Mouse (Mus musculus) ES-Bruce4 (cell line): ENCODE measurements around the gene Lgals2.

Experiments
- CTCF ChIP-seq: IDR thresholded peaks from one replicate; pipeline ENCODE4 v1.8.1; 2011; ENCODE audit warnings: low read depth, low read length
- POLR2A ChIP-seq: IDR thresholded peaks from one replicate; pipeline ENCODE4 v1.8.1; 2011; ENCODE audit warnings: low read length; ENCODE audit not compliant: insufficient read depth

DNA sequence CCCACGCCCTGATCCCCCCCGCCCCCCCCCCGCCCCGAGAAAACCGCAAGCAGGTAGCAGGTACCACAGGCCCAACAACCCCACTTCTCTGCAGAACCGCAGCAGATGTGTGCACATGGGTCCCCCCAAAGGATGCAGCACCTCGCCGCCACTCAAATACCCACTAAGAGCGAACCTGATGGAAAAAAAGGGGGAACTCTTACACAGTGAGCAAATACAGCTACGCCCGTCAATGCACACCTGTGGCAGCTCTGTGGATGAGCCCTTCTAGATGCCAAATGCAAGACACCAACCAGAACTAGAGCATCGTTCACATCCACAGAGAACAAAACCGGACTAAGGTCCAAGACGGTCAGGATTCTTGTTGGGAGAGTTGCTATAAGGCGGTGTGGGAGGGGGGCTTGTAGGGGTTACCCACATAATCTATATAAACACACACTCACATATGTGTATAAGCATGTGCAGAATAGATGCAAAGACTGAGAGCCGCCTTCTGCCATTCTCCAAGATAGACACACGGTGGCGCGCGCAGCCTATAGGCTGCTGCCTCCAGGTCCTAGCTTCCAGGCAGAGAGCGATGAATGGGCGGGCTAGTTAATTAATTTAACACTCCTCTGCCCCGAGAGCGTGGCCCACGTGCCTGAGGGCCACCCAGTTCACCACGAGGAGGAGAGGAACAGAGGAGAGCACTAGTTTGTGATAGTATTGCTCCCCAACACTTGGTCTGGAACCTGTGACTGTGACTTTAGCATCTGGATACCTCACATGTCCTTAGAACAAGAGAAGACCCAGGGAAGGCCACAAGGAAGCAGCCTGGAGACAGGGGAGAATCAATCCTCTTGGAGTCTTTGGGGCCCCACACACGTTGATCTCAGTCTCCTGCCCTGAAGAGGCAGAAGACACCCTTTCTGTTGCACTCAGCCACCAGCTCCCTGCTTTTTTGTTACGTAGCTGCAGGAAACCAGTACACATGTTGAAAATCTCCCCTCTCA is 28.8 kb downstream of the Lgals2 start:
- TF ChIP-seq POLR2A (no peak), CTCF (peak; percentile 94)
